7 mouse cellular contexts compared by ENCODE assay signal in genomic region chr4:104367741-104368411, GRCm38 (mm10).
A peak's percentile ranks its signal among the peaks of the same experiment; 100 is the strongest.
DNase-seq lines count a peak whose midpoint lies in the region; ATAC-seq and TF ChIP-seq lines count a peak whose summit lies in the region.

No protein-coding gene starts in this region.

- no peak for TF ChIP-seq EP300 in ES-Bruce4 (IDR thresholded peaks at IDR 0.05; ENCODE audit: insufficient read depth, low read depth, low read length)

- H3K4me3 ChIP-seq in ES-Bruce4 (ENCODE audit: low read depth, low read length): peak overlapping the region; percentile 68
- H3K4me3 ChIP-seq in embryonic facial prominence, embryonic 11.5 days (ENCODE audit: low read depth, low read length): peak overlapping the region; percentile 56
- peak overlapping the region; percentile 65 for H3K4me3 ChIP-seq in neural tube, embryonic 12.5 days

- peak; percentile 23; the same call in 1 of the 2 replicates for ATAC-seq in embryonic facial prominence, embryonic 11.5 days (replicated peaks; ENCODE audit: insufficient number of reproducible peaks, low FRiP score, low TSS enrichment, low read depth)
- peak; percentile 51 for ATAC-seq in neural tube, embryonic 12.5 days (ENCODE audit: low FRiP score, low read depth)

- no peaks in the 10 kb centered on the region for H3K36me3 ChIP-seq in ES-Bruce4 (ENCODE audit: control insufficient read depth, insufficient read depth, low read length, poor library complexity, severe bottlenecking)
- H3K36me3 ChIP-seq in embryonic facial prominence, embryonic 11.5 days (replicated peaks; ENCODE audit: control insufficient read depth, insufficient read depth, low read depth, low read length): no peaks in the 10 kb centered on the region
- no peaks in the 10 kb centered on the region for H3K36me3 ChIP-seq in neural tube, embryonic 12.5 days

- peaks cover 7% of the 10 kb centered on the region for H3K27me3 ChIP-seq in ES-Bruce4 (ENCODE audit: control insufficient read depth, insufficient read depth, low read length, poor library complexity, severe bottlenecking)
- peaks cover 23% of the 10 kb centered on the region for H3K27me3 ChIP-seq in embryonic facial prominence, embryonic 11.5 days (ENCODE audit: control insufficient read depth, insufficient read depth, low read length)
- peaks cover 7% of the 10 kb centered on the region; the same call in 1 of the 2 replicates for H3K27me3 ChIP-seq in neural tube, embryonic 12.5 days (replicated peaks)

- DNase-seq in R1 (ENCODE audit: low read depth, low spot score) (peak; percentile 85), adipocyte (ENCODE audit: low spot score) (no peak)
- DNase-seq in embryonic facial prominence, embryonic 11.5 days (ENCODE audit: low spot score): peak; percentile 41
- DNase-seq in heart, postnatal 4 days: peak; percentile 4
- DNase-seq in left cerebral cortex, postnatal 25 days (ENCODE audit: low spot score in 2 of 2): peak; percentile 44 to 49

- H3K4me1 ChIP-seq in ES-Bruce4 (ENCODE audit: control insufficient read depth, insufficient read depth, low read length): no peaks in the 10 kb centered on the region
- H3K4me1 ChIP-seq in embryonic facial prominence, embryonic 11.5 days (ENCODE audit: control insufficient read depth, insufficient read depth, low read length): no peaks in the 10 kb centered on the region; the same call in 1 of the 2 replicates
- H3K4me1 ChIP-seq in neural tube, embryonic 12.5 days: peaks cover 24% of the 10 kb centered on the region

- TF ChIP-seq POLR2A in ES-Bruce4 (IDR thresholded peaks at IDR 0.05; ENCODE audit: insufficient read depth, low read length): no peak

- intact Hi-C loops in left cerebral cortex, postnatal 25 days (cut with DNase I): loop anchor here (1.0 to 10.0 kb wide), 7 partner anchors 84 to 676 kb away; no protein-coding TSS in a partner anchor

- 0% methylated on average over 39 of the region's 48 CpGs for WGBS in embryonic facial prominence, embryonic 11.5 days
- 1% methylated on average over 47 of the region's 48 CpGs for WGBS in neural tube, embryonic 12.5 days

- peak overlapping the region; percentile 97 for H3K4me2 ChIP-seq in embryonic facial prominence, embryonic 11.5 days (ENCODE audit: low read depth, low read length)
- H3K4me2 ChIP-seq in neural tube, embryonic 12.5 days (replicated peaks): peak overlapping the region; percentile 96

- H3K9me3 ChIP-seq in ES-Bruce4 (replicated peaks; ENCODE audit: control insufficient read depth, insufficient read depth, low read length, poor library complexity, severe bottlenecking): no peaks in the 10 kb centered on the region
- no peaks in the 10 kb centered on the region for H3K9me3 ChIP-seq in embryonic facial prominence, embryonic 11.5 days (replicated peaks; ENCODE audit: control insufficient read depth, low read length)
- H3K9me3 ChIP-seq in neural tube, embryonic 12.5 days: no peaks in the 10 kb centered on the region

- peak overlapping the region; percentile 62 for H3K9ac ChIP-seq in ES-Bruce4 (ENCODE audit: low read depth, poor library complexity, severe bottlenecking)
- H3K9ac ChIP-seq in embryonic facial prominence, embryonic 11.5 days (replicated peaks; ENCODE audit: low read length): peak overlapping the region; percentile 62
- H3K9ac ChIP-seq in neural tube, embryonic 12.5 days: peak overlapping the region; percentile 79

- H3K27ac ChIP-seq in ES-Bruce4 (ENCODE audit: insufficient read depth, low read length): no peak overlapping the region
- H3K27ac ChIP-seq in embryonic facial prominence, embryonic 11.5 days (replicated peaks; ENCODE audit: low read depth, low read length): 0 out of 2 replicates have a peak overlapping the region, but pooled peaks have one; percentile 9
- H3K27ac ChIP-seq in neural tube, embryonic 12.5 days: peak overlapping the region; percentile 59

- no peak for TF ChIP-seq CTCF in ES-Bruce4 (IDR thresholded peaks at IDR 0.05; ENCODE audit: low read depth, low read length)
